8 mouse cellular contexts compared by ENCODE assay signal in the genomic region with DNA sequence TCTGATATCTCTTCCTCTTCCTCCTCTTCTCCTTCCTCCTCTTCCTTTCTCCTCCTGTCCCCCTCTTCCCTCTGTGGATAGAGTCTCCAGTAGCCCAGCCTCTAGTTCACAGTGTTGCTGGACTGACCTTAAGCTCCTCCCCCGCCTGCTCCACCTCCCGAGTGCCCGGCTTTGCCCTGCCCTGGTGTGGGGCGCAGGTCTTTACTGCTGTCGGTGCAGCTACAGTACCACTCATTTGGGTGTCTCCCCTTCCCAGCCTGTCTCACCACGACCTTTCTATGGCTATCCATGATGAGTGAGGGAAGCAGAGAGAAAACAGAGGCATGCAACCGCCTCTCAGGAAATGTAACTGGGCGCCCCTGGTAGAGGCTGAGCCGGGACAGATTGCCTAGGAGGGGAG. TPM values are rescaled to one million over a fixed set of nuclear protein-coding genes. Genes with fewer than 3 reads are reported as not detected.
DNase-seq lines count a peak whose midpoint lies in the region; ATAC-seq and TF ChIP-seq lines count a peak whose summit lies in the region.

No protein-coding gene starts in this region.

- no peak for TF ChIP-seq CTCF in embryonic fibroblast, embryonic 13.5 days (IDR thresholded peaks at IDR 0.05; ENCODE audit: borderline replicate concordance, insufficient read depth, low read length)
- no peak for TF ChIP-seq CTCF in olfactory bulb, adult 2 months (IDR thresholded peaks at IDR 0.05; ENCODE audit: insufficient read depth, low read depth, low read length)

- H3K4me1 ChIP-seq in midbrain, embryonic 12.5 days: peaks cover 50% of the 10 kb centered on the region
- H3K4me1 ChIP-seq in midbrain, embryonic 11.5 days (ENCODE audit: control insufficient read depth, insufficient read depth, low read length): peaks cover 30% of the 10 kb centered on the region
- peaks cover 22% of the 10 kb centered on the region for H3K4me1 ChIP-seq in embryonic fibroblast, embryonic 13.5 days (ENCODE audit: control insufficient read depth, insufficient read depth, low read length)
- peaks cover 30% of the 10 kb centered on the region for H3K4me1 ChIP-seq in hindbrain, embryonic 14.5 days (replicated peaks; ENCODE audit: control insufficient read depth, insufficient read depth, low read length)
- H3K4me1 ChIP-seq in olfactory bulb, adult 2 months (ENCODE audit: control insufficient read depth, insufficient read depth, low read length): peaks cover 34% of the 10 kb centered on the region

- no peak overlapping the region for H3K9ac ChIP-seq in midbrain, embryonic 12.5 days (replicated peaks)
- H3K9ac ChIP-seq in midbrain, embryonic 11.5 days (ENCODE audit: low read length): no peak overlapping the region
- 0 out of 2 replicates have a peak overlapping the region, but pooled peaks have one; percentile 10 for H3K9ac ChIP-seq in hindbrain, embryonic 14.5 days

- H3K4me2 ChIP-seq in midbrain, embryonic 12.5 days (replicated peaks): 0 out of 2 replicates have a peak overlapping the region, but pooled peaks have one; percentile 22
- no peak overlapping the region for H3K4me2 ChIP-seq in midbrain, embryonic 11.5 days
- no peak overlapping the region for H3K4me2 ChIP-seq in hindbrain, embryonic 14.5 days (replicated peaks)

- 14% methylated on average over 9 of the region's 9 CpGs for WGBS in midbrain, embryonic 12.5 days
- 20% methylated on average over 9 of the region's 9 CpGs for WGBS in midbrain, embryonic 11.5 days
- WGBS in hindbrain, embryonic 14.5 days: 23% methylated on average over 9 of the region's 9 CpGs
- 30% methylated on average over 9 of the region's 9 CpGs for WGBS in olfactory bulb, adult 2 months

- H3K36me3 ChIP-seq in midbrain, embryonic 12.5 days: no peaks in the 10 kb centered on the region
- no peaks in the 10 kb centered on the region for H3K36me3 ChIP-seq in midbrain, embryonic 11.5 days (ENCODE audit: control insufficient read depth, insufficient read depth, low read length)
- no peaks in the 10 kb centered on the region for H3K36me3 ChIP-seq in hindbrain, embryonic 14.5 days (replicated peaks; ENCODE audit: control insufficient read depth, insufficient read depth)

- H3K9me3 ChIP-seq in midbrain, embryonic 12.5 days: no peaks in the 10 kb centered on the region
- H3K9me3 ChIP-seq in midbrain, embryonic 11.5 days (ENCODE audit: control insufficient read depth, low read length): no peaks in the 10 kb centered on the region
- no peaks in the 10 kb centered on the region for H3K9me3 ChIP-seq in hindbrain, embryonic 14.5 days (ENCODE audit: control insufficient read depth, low read length)

- H3K27me3 ChIP-seq in midbrain, embryonic 12.5 days: peaks cover 22% of the 10 kb centered on the region; the same call in 1 of the 2 replicates
- no peaks in the 10 kb centered on the region for H3K27me3 ChIP-seq in midbrain, embryonic 11.5 days (ENCODE audit: control insufficient read depth, insufficient read depth, low read length)
- H3K27me3 ChIP-seq in hindbrain, embryonic 14.5 days (ENCODE audit: control insufficient read depth, insufficient read depth, low read length): no peaks in the 10 kb centered on the region

- H3K4me3 ChIP-seq in midbrain, embryonic 12.5 days: no peak overlapping the region
- no peak overlapping the region for H3K4me3 ChIP-seq in midbrain, embryonic 11.5 days (ENCODE audit: low read depth, low read length)
- H3K4me3 ChIP-seq in embryonic fibroblast, embryonic 13.5 days (ENCODE audit: insufficient read depth, low read length): no peak overlapping the region
- no peak overlapping the region for H3K4me3 ChIP-seq in hindbrain, embryonic 14.5 days (replicated peaks; ENCODE audit: low read length)
- no peak overlapping the region for H3K4me3 ChIP-seq in olfactory bulb, adult 2 months (ENCODE audit: insufficient read depth, low read depth, low read length)

- no peak for DNase-seq in midbrain, embryonic 11.5 days (ENCODE audit: low spot score, missing footprints)
- DNase-seq in hindbrain, embryonic 14.5 days (ENCODE audit: low spot score): no peak
- peak; percentile 39 for DNase-seq in liver
- no peak for DNase-seq in frontal cortex, postnatal 36 days (ENCODE audit: low spot score in 2 of 2)
- DNase-seq in thymus, postnatal 36 days: no peak

- TF ChIP-seq POLR2A in embryonic fibroblast, embryonic 13.5 days (IDR thresholded peaks at IDR 0.05; ENCODE audit: low read depth, low read length): peak; percentile 75
- TF ChIP-seq POLR2A in olfactory bulb, adult 2 months (IDR thresholded peaks at IDR 0.05; ENCODE audit: insufficient read depth, low read depth, low read length): no peak

- ATAC-seq in midbrain, embryonic 12.5 days (ENCODE audit: low FRiP score, low read depth): no peak
- no peak for ATAC-seq in midbrain, embryonic 11.5 days (ENCODE audit: low FRiP score)
- ATAC-seq in hindbrain, embryonic 14.5 days (ENCODE audit: low FRiP score): no peak

- H3K27ac ChIP-seq in midbrain, embryonic 12.5 days (replicated peaks): peak overlapping the region; percentile 61
- H3K27ac ChIP-seq in midbrain, embryonic 11.5 days (ENCODE audit: low read depth, low read length): no peak overlapping the region
- peak overlapping the region; percentile 94 for H3K27ac ChIP-seq in embryonic fibroblast, embryonic 13.5 days (ENCODE audit: insufficient read depth, low read length)
- peak overlapping the region; percentile 57; the same call in 1 of the 2 replicates for H3K27ac ChIP-seq in hindbrain, embryonic 14.5 days
- H3K27ac ChIP-seq in olfactory bulb, adult 2 months (ENCODE audit: insufficient read depth, low read depth, low read length): 0 out of 2 replicates have a peak overlapping the region, but pooled peaks have one; percentile 55

RNA-seq across cellular contexts. Expression of gene Cstad, which starts 5.5 kb away (rescaled TPM):
- 0.68 and 0.77 TPM in 2 replicates for polyA plus RNA-seq in midbrain, embryonic 12.5 days (2016; fragmentation: Nextera tagmentation; extraction: Ambion mirVana)
- polyA plus RNA-seq in midbrain, embryonic 11.5 days (2014; fragmentation: Nextera tagmentation; extraction: Ambion mirVana): 0.21 and 0.74 TPM in 2 replicates
- polyA plus RNA-seq in embryonic fibroblast, embryonic 13.5 days (2011; ENCODE audit: insufficient read length, low read depth, missing spikeins): 2.8 and 3.4 TPM in 2 replicates
- 1.6 TPM in 1 of 2 replicates, not detected in the other for polyA plus RNA-seq in hindbrain, embryonic 14.5 days (2014; fragmentation: Nextera tagmentation; extraction: Ambion mirVana)
- polyA plus RNA-seq in olfactory bulb, adult 2 months (2012; ENCODE audit: insufficient read depth, insufficient read length, low replicate concordance, missing spikeins): not detected in 2 replicates
